Mouse (Mus musculus) embryo, embryonic 11.5 days (tissue): Measurements from ENCODE around the gene Mettl7b.

Experiments used
- DNase-seq: peaks from one replicate; pipeline ENCODE4 v3.0.0-alpha.2; 2012; ENCODE audit warnings: low read depth, low spot score

Gene Mettl7b

DNA sequence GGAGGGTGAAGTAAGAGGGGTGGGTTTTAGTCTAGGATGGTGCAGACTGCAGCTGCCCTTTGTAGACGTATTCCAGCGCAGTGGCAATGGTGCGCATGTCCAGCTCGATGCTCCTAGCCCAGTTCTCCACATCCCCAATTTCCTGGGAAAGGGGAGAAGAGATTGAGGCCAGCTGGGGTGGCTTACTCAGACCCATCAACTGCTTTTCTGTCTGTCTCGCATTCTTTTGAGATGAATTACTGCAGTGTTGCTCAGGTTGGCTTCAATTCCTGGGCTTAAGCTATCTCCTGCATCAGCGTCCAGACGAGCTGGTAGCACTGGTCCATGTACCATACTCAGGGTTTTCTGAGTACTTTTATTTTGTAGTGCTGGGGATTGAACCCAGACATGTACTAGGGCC is 40.8 kb downstream of the Mettl7b start:
- no peak for DNase-seq

GRCm38 (mm10) chr10:128919203-128919631 is 41.6 kb downstream of the Mettl7b start:
- no peak for DNase-seq

DNA sequence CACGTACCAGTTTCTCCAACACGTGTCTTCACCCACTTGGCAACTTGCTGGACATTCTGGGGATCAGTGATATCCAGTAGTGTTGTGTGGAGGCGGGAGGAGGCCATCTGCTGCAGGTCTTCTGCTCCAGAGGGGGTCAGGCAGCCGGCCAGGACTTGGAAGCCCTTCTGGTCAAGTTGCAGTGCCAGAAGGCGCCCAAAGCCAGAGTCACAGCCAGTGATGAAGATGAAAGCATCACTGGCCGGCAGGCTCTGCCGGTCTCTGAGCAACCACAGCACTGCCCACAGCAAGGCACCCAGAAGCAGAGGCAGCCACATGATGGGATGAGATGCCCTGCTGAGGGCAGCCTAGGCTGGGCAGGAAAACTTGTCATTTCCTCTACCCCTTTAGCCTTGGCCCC is 42.5 kb downstream of the Mettl7b start:
- no peak for DNase-seq

GRCm38 (mm10) chr10:128917400-128917799 is 43.4 kb downstream of the Mettl7b start:
- DNase-seq: no peak

DNA sequence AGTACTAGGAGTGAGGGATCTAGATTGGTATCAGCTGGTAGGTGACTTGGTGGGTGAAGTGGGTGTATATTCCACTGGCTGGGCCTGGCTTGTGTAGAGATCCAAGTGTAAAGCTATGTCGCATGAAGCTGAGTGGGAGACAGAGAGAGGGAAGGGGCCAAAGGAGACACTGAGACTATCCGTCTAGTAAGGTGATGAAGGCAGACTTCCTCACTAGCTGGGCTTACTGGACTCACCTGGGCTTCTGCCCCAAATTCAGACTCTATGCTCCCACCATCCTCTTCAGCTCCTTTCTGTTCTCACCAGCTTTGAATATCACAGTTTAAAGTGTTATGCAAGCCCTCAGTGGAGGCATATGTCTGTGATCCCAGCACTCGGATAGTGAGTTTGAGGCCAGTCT is 44.1 kb downstream of the Mettl7b start:
- no peak for DNase-seq

GRCm38 (mm10) chr10:128915550-128915949 is 45.2 kb downstream of the Mettl7b start:
- DNase-seq: no peak

GRCm38 (mm10) chr10:128913696-128914095 is 47.1 kb downstream of the Mettl7b start:
- DNase-seq: no peak

- DNase-seq: peak; percentile 85
Measured at GRCm38 (mm10) chr10:128913219-128913618, 47.6 kb downstream of the Mettl7b start.

- no peak for DNase-seq
Measured at GRCm38 (mm10) chr10:128912791-128913190, 48.0 kb downstream of the Mettl7b start.

- DNase-seq: no peak
Measured at GRCm38 (mm10) chr10:128912268-128912667, 48.5 kb downstream of the Mettl7b start.

DNA sequence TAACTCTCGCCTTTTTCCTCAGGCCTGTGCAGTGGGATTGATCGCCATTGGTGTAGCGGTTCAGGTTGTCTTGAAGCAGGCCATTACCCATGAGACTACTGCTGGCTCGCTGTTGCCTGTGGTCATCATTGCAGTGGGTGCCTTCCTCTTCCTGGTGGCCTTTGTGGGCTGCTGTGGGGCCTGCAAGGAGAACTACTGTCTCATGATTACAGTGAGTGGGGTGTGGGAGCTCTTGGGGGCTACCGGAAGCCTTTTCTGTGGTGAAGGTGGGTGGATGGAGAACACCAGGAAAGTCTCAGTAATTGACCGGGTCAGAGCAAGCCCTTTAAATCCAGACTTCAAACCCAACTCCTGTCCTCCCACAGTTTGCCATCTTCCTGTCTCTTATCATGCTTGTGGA is 49.4 kb downstream of the Mettl7b start:
- no peak for DNase-seq

- DNase-seq: no peak
Measured at GRCm38 (mm10) chr10:128910066-128910841, 50.5 kb downstream of the Mettl7b start.

DNA sequence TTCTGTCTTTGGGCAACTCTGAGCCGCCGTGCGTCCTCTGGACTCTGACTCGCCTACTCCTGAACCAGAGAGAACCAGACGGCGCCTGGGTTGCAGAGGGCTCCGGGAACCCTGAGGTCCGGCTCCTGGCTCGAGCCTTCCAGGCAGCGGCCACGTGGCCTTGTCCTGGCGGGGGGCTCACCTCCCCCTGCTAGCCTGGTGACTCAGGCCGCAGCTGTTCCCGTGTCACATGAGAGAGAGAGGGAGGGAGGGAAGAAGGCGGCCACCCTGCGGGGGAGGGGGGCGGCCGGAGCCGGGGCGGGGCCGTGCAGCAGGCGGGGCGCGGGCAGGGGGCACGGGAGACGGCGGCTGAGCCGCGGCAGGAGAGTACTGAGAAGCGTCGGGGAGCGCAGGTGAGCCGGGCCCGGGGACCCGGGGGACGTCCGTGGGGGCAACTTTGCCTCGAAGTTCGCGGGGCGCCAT is 51.2 kb downstream of the Mettl7b start:
- peak; percentile 71 for DNase-seq

- no peak for DNase-seq
Measured at GRCm38 (mm10) chr10:128908778-128909448, 51.9 kb downstream of the Mettl7b start.
